ENCODE assay signal across 8 mouse cellular contexts in the genomic region with DNA sequence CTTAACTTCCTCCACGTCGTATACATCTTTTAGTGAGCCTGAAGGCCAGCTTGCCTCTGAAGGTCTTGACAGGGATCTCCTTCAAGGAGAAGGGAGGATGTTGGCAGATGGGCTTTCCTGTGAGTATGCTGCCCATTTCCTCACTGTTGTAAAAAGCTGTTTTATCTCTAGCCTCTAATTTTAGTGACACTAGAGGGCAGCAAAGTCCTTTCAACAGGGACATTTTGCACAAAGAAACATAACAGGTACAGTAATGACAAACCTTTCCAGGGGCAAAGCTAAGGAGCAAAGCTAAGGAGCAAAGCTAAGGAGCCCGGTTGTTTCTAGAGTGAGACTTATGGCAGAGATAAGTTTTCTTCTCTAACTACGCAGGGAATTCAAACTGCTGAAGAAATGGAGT. TPM values are rescaled to one million over a fixed set of nuclear protein-coding genes. Genes with fewer than 3 reads are reported as not detected.
A peak's percentile ranks its signal among the peaks of the same experiment; 100 is the strongest.
DNase-seq lines count a peak whose midpoint lies in the region; ATAC-seq and TF ChIP-seq lines count a peak whose summit lies in the region.

No protein-coding gene starts in this region.

- H3K27ac ChIP-seq in heart, embryonic 12.5 days (ENCODE audit: poor library complexity, severe bottlenecking) = no peak overlapping the region
- H3K27ac ChIP-seq in thymus, adult 2 months (ENCODE audit: control insufficient read depth, insufficient read depth, low read length) = no peak overlapping the region
- H3K27ac ChIP-seq in embryonic facial prominence, embryonic 14.5 days (replicated peaks; ENCODE audit: low read depth, low read length) = no peak overlapping the region
- H3K27ac ChIP-seq in midbrain, postnatal 0 days (ENCODE audit: low read depth, low read length) = no peak overlapping the region
- H3K27ac ChIP-seq in intestine, embryonic 16.5 days (ENCODE audit: low read length) = no peak overlapping the region

- H3K9me3 ChIP-seq in heart, embryonic 12.5 days (replicated peaks) = no peaks in the 10 kb centered on the region
- H3K9me3 ChIP-seq in embryonic facial prominence, embryonic 14.5 days (ENCODE audit: control insufficient read depth, low read length) = no peaks in the 10 kb centered on the region
- H3K9me3 ChIP-seq in midbrain, postnatal 0 days (ENCODE audit: low read length) = no peaks in the 10 kb centered on the region
- no peaks in the 10 kb centered on the region for H3K9me3 ChIP-seq in intestine, embryonic 16.5 days (ENCODE audit: control insufficient read depth, low read length)

- intact Hi-C loops in heart, postnatal 10 days (cut with DNase I) = loop anchor here (10.0 kb wide), 1 partner anchor 1947 kb away; no protein-coding TSS in a partner anchor

- H3K9ac ChIP-seq in heart, embryonic 12.5 days = no peak overlapping the region
- no peak overlapping the region for H3K9ac ChIP-seq in embryonic facial prominence, embryonic 14.5 days (ENCODE audit: low read depth, low read length)
- H3K9ac ChIP-seq in midbrain, postnatal 0 days (replicated peaks; ENCODE audit: low read length, poor library complexity, severe bottlenecking) = no peak overlapping the region
- no peak overlapping the region for H3K9ac ChIP-seq in intestine, embryonic 16.5 days (ENCODE audit: low read depth, low read length)

- no peak for ATAC-seq in heart, embryonic 12.5 days (ENCODE audit: insufficient number of reproducible peaks, low FRiP score)
- no peak for ATAC-seq in embryonic facial prominence, embryonic 14.5 days (ENCODE audit: low read depth)
- no peak; the same call in 1 of the 2 replicates for ATAC-seq in midbrain, postnatal 0 days (ENCODE audit: low FRiP score)
- no peak for ATAC-seq in intestine, embryonic 16.5 days

- H3K36me3 ChIP-seq in heart, embryonic 12.5 days = no peaks in the 10 kb centered on the region
- H3K36me3 ChIP-seq in thymus, adult 2 months (ENCODE audit: control insufficient read depth, insufficient read depth, low read length) = no peaks in the 10 kb centered on the region
- no peaks in the 10 kb centered on the region for H3K36me3 ChIP-seq in embryonic facial prominence, embryonic 14.5 days (ENCODE audit: control insufficient read depth, insufficient read depth, low read length)
- no peaks in the 10 kb centered on the region for H3K36me3 ChIP-seq in midbrain, postnatal 0 days (ENCODE audit: insufficient read depth, low read length)
- H3K36me3 ChIP-seq in intestine, embryonic 16.5 days (ENCODE audit: control insufficient read depth, insufficient read depth, low read length) = no peaks in the 10 kb centered on the region

- no peak for TF ChIP-seq CTCF in thymus, adult 2 months (IDR thresholded peaks at IDR 0.05; ENCODE audit: borderline replicate concordance, control insufficient read depth, extremely low read depth, insufficient read depth, low read length, poor library complexity)
- peak; percentile 92 for TF ChIP-seq CTCF in midbrain, postnatal 0 days (IDR thresholded peaks at IDR 0.05)

- H3K4me3 ChIP-seq in heart, embryonic 12.5 days = no peak overlapping the region
- H3K4me3 ChIP-seq in thymus, adult 2 months (ENCODE audit: control insufficient read depth, insufficient read depth, low read length) = no peak overlapping the region
- H3K4me3 ChIP-seq in embryonic facial prominence, embryonic 14.5 days (ENCODE audit: low read depth, low read length) = no peak overlapping the region
- H3K4me3 ChIP-seq in midbrain, postnatal 0 days (ENCODE audit: low read depth, low read length) = no peak overlapping the region
- no peak overlapping the region for H3K4me3 ChIP-seq in intestine, embryonic 16.5 days (ENCODE audit: low read length)

- peak; percentile 17 to 43 for DNase-seq in heart, postnatal 10 days
- DNase-seq in thymus, adult 2 months = peak; percentile 4
- DNase-seq in thymus, postnatal 4 days = no peak
- DNase-seq in embryonic facial prominence, embryonic 14.5 days (ENCODE audit: low spot score) = peak; percentile 48
- peak; percentile 84 for DNase-seq in midbrain, postnatal 0 days (ENCODE audit: low spot score)
- DNase-seq in adrenal gland, postnatal 14 days = no peak

- no peak for TF ChIP-seq POLR2A in thymus, adult 2 months (IDR thresholded peaks at IDR 0.05; ENCODE audit: control insufficient read depth, extremely low read depth, insufficient read depth, low read length, poor library complexity)

- H3K27me3 ChIP-seq in heart, embryonic 12.5 days (replicated peaks) = no peaks in the 10 kb centered on the region
- H3K27me3 ChIP-seq in thymus, adult 2 months (ENCODE audit: control insufficient read depth, insufficient read depth, low read length) = no peaks in the 10 kb centered on the region
- no peaks in the 10 kb centered on the region for H3K27me3 ChIP-seq in embryonic facial prominence, embryonic 14.5 days (replicated peaks; ENCODE audit: control insufficient read depth, insufficient read depth, low read length)
- H3K27me3 ChIP-seq in midbrain, postnatal 0 days (ENCODE audit: insufficient read depth, low read length) = no peaks in the 10 kb centered on the region
- no peaks in the 10 kb centered on the region for H3K27me3 ChIP-seq in intestine, embryonic 16.5 days (replicated peaks; ENCODE audit: control insufficient read depth, insufficient read depth, low read length)

- H3K4me1 ChIP-seq in heart, embryonic 12.5 days (replicated peaks) = no peaks in the 10 kb centered on the region
- no peaks in the 10 kb centered on the region for H3K4me1 ChIP-seq in thymus, adult 2 months (replicated peaks; ENCODE audit: control insufficient read depth, insufficient read depth, low read length)
- H3K4me1 ChIP-seq in embryonic facial prominence, embryonic 14.5 days (ENCODE audit: control insufficient read depth, insufficient read depth, low read length) = no peaks in the 10 kb centered on the region
- no peaks in the 10 kb centered on the region for H3K4me1 ChIP-seq in midbrain, postnatal 0 days (ENCODE audit: insufficient read depth, low read length)
- H3K4me1 ChIP-seq in intestine, embryonic 16.5 days (ENCODE audit: control insufficient read depth, insufficient read depth, low read length) = no peaks in the 10 kb centered on the region

- no peak overlapping the region for H3K4me2 ChIP-seq in heart, embryonic 12.5 days
- no peak overlapping the region for H3K4me2 ChIP-seq in embryonic facial prominence, embryonic 14.5 days (ENCODE audit: low read depth, low read length)
- H3K4me2 ChIP-seq in midbrain, postnatal 0 days (ENCODE audit: low read depth, low read length, poor library complexity, severe bottlenecking) = no peak overlapping the region
- H3K4me2 ChIP-seq in intestine, embryonic 16.5 days (ENCODE audit: low read depth, low read length) = no peak overlapping the region

- 34% methylated on average over 4 of the region's 4 CpGs for WGBS in heart, embryonic 12.5 days
- WGBS in thymus, adult 2 months = 43% methylated on average over 4 of the region's 4 CpGs
- 37% methylated on average over 4 of the region's 4 CpGs for WGBS in embryonic facial prominence, embryonic 14.5 days
- 47% methylated on average over 4 of the region's 4 CpGs for WGBS in midbrain, postnatal 0 days
- 38% methylated on average over 4 of the region's 4 CpGs for WGBS in intestine, embryonic 16.5 days

RNA-seq across cellular contexts. Expression of gene Kbtbd8, which starts 59.0 kb away (rescaled TPM):
- total RNA-seq in heart, postnatal 10 days (2021) = under 1 TPM; 0.26 to 0.37 TPM
- 1.8 and 2.3 TPM in 2 replicates for polyA plus RNA-seq in heart, embryonic 12.5 days (2016; fragmentation: Nextera tagmentation; extraction: Ambion mirVana)
- polyA plus RNA-seq in thymus, adult 2 months (2012; rRNA removed) = 0.83 and 2.2 TPM in 2 replicates
- polyA plus RNA-seq in embryonic facial prominence, embryonic 14.5 days (2014; fragmentation: Nextera tagmentation; extraction: Ambion mirVana) = 3.6 and 5.0 TPM in 2 replicates
- 3.7 and 6.0 TPM in 2 replicates for total RNA-seq in midbrain, postnatal 0 days (2014; rRNA removed)
- 1.0 and 1.5 TPM in 2 replicates for polyA plus RNA-seq in midbrain, postnatal 0 days (2015; fragmentation: Nextera tagmentation; extraction: Ambion mirVana)
- 2.1 and 3.6 TPM in 2 replicates for total RNA-seq in adrenal gland, postnatal 14 days (2021)
- 4.8 and 6.0 TPM in 2 replicates for polyA plus RNA-seq in intestine, embryonic 16.5 days (2015; fragmentation: Nextera tagmentation; extraction: Ambion mirVana)

Comparison
In these comparisons a context has a peak if more than half of its experiments do, and no peak if none do; other contexts are left out.
1. DNase-seq: peak in heart, postnatal 10 days (2 of 2), thymus, adult 2 months (single experiment), embryonic facial prominence, embryonic 14.5 days (single experiment) and midbrain, postnatal 0 days (single experiment); none in thymus, postnatal 4 days (single experiment) and adrenal gland, postnatal 14 days (single experiment).